Mouse (Mus musculus) right cerebral cortex, adult 2 months (tissue): ENCODE measurements around the gene Pdcd6.

Source experiments
- DNase-seq, 2 experiments: peaks; one replicate each; pipeline ENCODE4 v3.0.0; 2021 to 2022; ENCODE audit warnings: low spot score in 2 of 2

Gene Pdcd6

GRCm38 (mm10) chr13:74317170-74317849, at the start of gene Pdcd6:
Gene Pdcd6 (minus strand): TSS chr13:74317580.
- DNase-seq = peak; percentile 90 to 94

- no peak for DNase-seq
Observed at GRCm38 (mm10) chr13:74363859-74364235, 46.5 kb upstream of the Pdcd6 start, which contains the start of gene Lrrc14b. Gene Lrrc14b (minus strand): TSS chr13:74364005.

- DNase-seq = no peak
Observed at GRCm38 (mm10) chr13:74363176-74363858, 45.9 kb upstream of the Pdcd6 start.

- DNase-seq = no peak
Observed at GRCm38 (mm10) chr13:74362218-74362617, 44.8 kb upstream of the Pdcd6 start.

GRCm38 (mm10) chr13:74356491-74356890, 39.1 kb upstream of the Pdcd6 start:
- peak in 1 of 2 experiments; percentile 20 for DNase-seq

- DNase-seq = no peak
Observed at GRCm38 (mm10) chr13:74350435-74350906, 33.1 kb upstream of the Pdcd6 start.

- DNase-seq = peak; percentile 94 to 96
Observed at GRCm38 (mm10) chr13:74349566-74350434, 32.4 kb upstream of the Pdcd6 start, which contains the start of the genes Sdha and Ccdc127. Gene Sdha (minus strand): TSS chr13:74350280. Gene Ccdc127 (plus strand): TSS chr13:74350309.

GRCm38 (mm10) chr13:74341036-74341435, 23.7 kb upstream of the Pdcd6 start:
- DNase-seq = peak in 1 of 2 experiments; percentile 26

GRCm38 (mm10) chr13:74329321-74329720, 11.9 kb upstream of the Pdcd6 start:
- no peak for DNase-seq

- DNase-seq = no peak
Observed at GRCm38 (mm10) chr13:74316789-74317169, 601 bp downstream of the Pdcd6 start.

GRCm38 (mm10) chr13:74316386-74316785, 994 bp downstream of the Pdcd6 start:
- no peak for DNase-seq

- no peak for DNase-seq
Observed at GRCm38 (mm10) chr13:74314616-74315015, 2.8 kb downstream of the Pdcd6 start.

GRCm38 (mm10) chr13:74305780-74306179, 11.6 kb downstream of the Pdcd6 start:
- no peak for DNase-seq

- DNase-seq = no peak
Observed at GRCm38 (mm10) chr13:74305380-74305779, 12.0 kb downstream of the Pdcd6 start.

GRCm38 (mm10) chr13:74302050-74303037, 15.0 kb downstream of the Pdcd6 start:
- no peak for DNase-seq

- no peak for DNase-seq
Observed at GRCm38 (mm10) chr13:74301607-74301984, 15.8 kb downstream of the Pdcd6 start.

- DNase-seq = peak; percentile 84
Observed at GRCm38 (mm10) chr13:74300925-74301606, 16.3 kb downstream of the Pdcd6 start.

- DNase-seq = no peak
Observed at GRCm38 (mm10) chr13:74296376-74296775, 21.0 kb downstream of the Pdcd6 start.

GRCm38 (mm10) chr13:74292167-74292566, 25.2 kb downstream of the Pdcd6 start, which contains the start of gene Ahrr:
Gene Ahrr (minus strand): TSS chr13:74292331.
- peak; percentile 22 to 34 for DNase-seq

- DNase-seq = no peak
Observed at GRCm38 (mm10) chr13:74289646-74290045, 27.7 kb downstream of the Pdcd6 start.
